Mouse (Mus musculus) small intestine, adult 2 months (tissue): ENCODE measurements around the gene Eng.

Source experiments
- CTCF ChIP-seq: fragments of 200-500 bp; IDR thresholded peaks from 2 replicates; pipeline ENCODE4 v1.5.1; 2012; ENCODE audit warnings: low read depth, mild to moderate bottlenecking, control low read depth, inconsistent platforms, low read length, moderate library complexity, mixed read lengths; ENCODE audit not compliant: insufficient replicate concordance, insufficient read length; ENCODE audit errors: extremely low read depth
- POLR2A ChIP-seq: fragments of 200-500 bp; IDR thresholded peaks from 2 replicates; pipeline ENCODE4 v1.6.1; 2012; ENCODE audit warnings: low read depth, mild to moderate bottlenecking, control low read depth, inconsistent platforms, low read length, moderate library complexity

GRCm38 (mm10) chr2:32712108-32712551, 65.7 kb downstream of the Eng start:
- TF ChIP-seq CTCF (no peak), POLR2A (no peak)
